Mouse (Mus musculus): ENCODE measurements at regions not wholly inside any gene's neighbourhood (a gene's known extent, or its start where the extent isn't known, plus 50 kb on each side); places are given as distances from the start of the nearest gene placed in this dataset.

DNA sequence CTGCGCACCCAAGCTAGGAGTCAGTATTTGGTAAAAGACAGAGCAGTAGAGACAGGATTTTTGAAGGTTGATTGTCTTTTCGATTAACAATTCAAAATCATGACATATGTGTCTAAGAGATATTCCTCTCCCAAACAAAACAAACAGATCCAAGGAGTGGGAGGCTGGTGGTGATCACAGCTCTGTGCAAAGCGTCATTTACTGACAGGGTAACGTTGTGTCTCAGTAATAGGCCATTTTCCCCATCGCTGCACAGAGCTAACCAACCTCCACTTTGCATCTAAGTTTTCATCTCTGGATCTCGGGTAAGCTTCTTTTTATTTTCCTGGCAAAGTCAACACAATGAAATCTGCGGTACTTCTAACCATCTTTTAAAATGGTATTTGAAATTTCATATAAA lies 109.8 kb upstream of the Fstl4 start:
- TF ChIP-seq CTCF (IDR thresholded peaks at IDR 0.05; ENCODE audit: low read depth, low read length) (no peak), GATA1 (IDR thresholded peaks at IDR 0.05; ENCODE audit: borderline replicate concordance, low read length) (no peak), TAL1 (conservative IDR thresholded peaks at IDR 0.05; ENCODE audit: low read depth, low read length) (no peak), GATA2 (IDR thresholded peaks at IDR 0.05; ENCODE audit: borderline replicate concordance, low read depth, low read length) (no peak), POLR2AphosphoS5 (IDR thresholded peaks at IDR 0.05; ENCODE audit: insufficient replicate concordance, low read depth, low read length) (no peak)

Data from G1E (cell line).